Mouse (Mus musculus): Measurements from ENCODE around the gene Igll1.
"Not testable (repeated sequence)": the region's sequence is repeated elsewhere in the genome, so short reads cannot be mapped to it uniquely, and the experiment has no call there.

The Igll1 gene

DNA sequence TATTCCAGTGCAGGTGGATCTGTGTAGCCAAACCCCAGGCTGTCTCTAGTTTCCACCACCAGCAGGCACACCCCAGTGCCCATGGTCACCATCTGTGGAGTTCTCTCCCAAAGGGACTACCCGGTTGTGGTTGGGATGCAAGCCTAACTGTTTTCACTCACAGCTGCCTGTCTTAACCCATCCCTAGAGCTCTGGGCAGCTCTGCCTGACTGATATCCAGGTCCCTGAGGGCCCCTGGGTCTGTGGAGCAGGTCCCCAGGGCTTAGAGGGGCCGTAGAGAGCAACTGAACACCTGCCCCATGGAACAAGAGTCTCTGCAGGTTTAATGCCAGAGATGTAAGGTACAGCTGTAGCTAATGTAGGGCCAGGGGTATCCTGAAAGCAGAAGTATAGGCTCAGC is at the start of gene Igll1:
Igll1 (minus strand) TSS at position 8 of the 400 bp plus-strand sequence.
- no peak for DNase-seq

GRCm38 (mm10) chr16:16913440-16913839 is 49.7 kb upstream of the Igll1 start:
- DNase-seq = no peak

DNA sequence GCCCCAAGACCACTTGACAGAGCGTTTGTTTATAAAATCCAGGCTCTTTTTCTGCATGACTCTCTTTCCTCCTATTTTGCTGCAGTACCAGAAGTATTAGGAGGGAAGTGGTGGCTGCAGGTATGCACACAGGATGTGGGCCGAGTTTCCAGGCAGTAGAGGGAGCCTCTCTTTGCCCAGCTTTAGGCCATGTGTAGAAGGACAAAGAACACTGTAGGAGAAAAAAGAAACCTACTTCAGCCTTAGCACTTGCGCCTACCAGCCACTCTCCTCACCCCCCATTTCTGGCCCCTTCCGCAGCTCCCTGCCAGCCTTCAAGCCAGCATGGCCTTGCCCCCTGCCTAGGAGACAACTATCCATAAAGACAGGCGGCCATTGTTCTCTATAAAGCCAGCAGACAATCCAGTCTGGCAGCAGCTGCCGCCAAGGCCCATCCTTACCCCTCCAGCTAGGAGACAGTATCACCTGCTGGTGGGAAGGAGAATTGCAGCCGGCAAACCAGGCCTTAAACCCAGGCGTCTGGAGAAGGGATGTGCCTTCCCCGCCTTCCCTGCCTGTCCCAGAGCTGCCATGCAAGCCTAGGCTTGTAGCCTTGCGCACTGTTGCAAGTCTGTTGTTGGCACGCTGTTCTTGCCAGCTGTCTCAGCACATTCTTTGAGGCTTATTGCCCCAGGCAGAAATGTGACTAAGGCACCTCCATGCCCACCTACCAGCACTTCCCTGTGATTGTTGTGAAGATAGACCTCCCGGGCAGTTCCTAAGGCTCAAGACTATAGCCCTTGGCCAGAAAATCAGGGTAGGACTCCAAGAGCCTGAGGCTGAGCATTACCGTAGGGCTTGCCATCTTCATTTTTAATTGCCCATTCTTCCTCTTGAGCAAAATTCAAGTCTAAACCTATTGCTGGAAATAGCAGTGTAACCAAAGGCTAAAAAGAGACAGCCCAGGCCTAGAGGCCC is 48.1 kb upstream of the Igll1 start:
- DNase-seq = peak; percentile 84 to 88

- peak; percentile 85 to 93 for DNase-seq
These were observed 44.0 kb upstream of the Igll1 start for GRCm38 (mm10) chr16:16907799-16908198.

DNA sequence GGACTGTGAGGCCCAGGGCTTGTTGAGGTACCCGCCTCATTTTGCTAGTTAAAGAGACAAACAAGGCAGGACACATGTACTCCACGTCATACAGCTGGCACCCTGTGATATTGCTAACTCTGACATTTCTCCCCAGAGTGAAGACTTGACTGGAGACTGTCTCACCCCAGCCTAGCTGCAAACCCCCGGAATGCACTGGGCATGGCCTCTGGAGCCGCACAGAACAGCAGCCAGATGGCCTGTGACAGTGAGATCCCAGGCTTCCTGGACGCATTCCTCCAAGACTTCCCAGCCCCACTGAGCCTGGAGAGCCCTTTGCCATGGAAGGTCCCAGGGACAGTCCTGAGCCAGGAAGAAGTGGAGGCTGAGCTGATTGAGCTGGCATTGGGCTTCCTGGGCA is 39.4 kb upstream of the Igll1 start:
- peak; percentile 27 to 56 for DNase-seq

DNA sequence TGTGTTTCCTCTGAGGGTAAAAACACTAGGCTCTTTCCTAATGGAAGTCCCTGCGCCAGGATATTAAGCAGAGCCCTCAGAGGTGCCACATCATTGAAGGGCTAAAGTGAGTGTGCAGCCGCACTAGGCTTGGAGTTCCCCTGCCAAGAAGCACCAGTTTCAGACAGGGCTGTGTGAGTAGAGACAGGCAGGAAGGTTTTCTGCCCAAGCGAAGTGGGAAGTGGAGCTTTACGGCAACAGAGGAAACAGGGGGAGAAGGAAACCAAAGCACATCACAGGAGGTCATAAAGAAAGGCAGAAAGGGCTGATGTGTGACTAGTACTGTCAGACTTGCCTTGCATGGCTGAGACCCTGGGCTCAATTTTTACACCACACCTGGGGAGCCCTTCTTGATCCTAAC is 38.5 kb upstream of the Igll1 start:
- no peak for DNase-seq

- peak in 1 of 2 experiments; percentile 23 for DNase-seq
These were observed 33.3 kb upstream of the Igll1 start for GRCm38 (mm10) chr16:16897056-16897584.

- peak; percentile 96 to 98 for DNase-seq
These were observed 32.7 kb upstream of the Igll1 start, which contains the start of gene Ppm1f for GRCm38 (mm10) chr16:16896382-16897055. Gene Ppm1f (plus strand): TSS chr16:16896469.

- DNase-seq = no peak
These were observed 32.2 kb upstream of the Igll1 start for GRCm38 (mm10) chr16:16896015-16896381.

DNA sequence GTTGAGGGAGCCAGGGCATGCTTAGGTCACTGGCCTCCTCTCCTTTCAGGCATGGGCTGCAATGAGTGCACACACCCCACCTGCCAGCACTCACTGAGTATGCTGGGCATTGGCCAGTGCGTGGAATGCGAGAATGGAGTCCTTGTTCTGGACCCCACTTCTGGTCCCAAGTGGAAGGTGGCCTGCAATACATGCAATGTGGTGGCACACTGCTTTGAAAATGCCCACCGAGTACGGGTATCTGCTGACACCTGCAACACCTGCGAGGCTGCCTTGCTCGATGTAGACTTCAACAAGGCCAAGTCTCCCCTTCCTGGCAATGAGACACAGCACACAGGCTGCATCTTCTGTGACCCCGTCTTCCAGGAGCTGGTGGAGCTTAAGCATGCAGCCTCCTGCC is 28.6 kb upstream of the Igll1 start:
- no peak for DNase-seq

- DNase-seq = no peak
These were observed 24.6 kb upstream of the Igll1 start for GRCm38 (mm10) chr16:16888341-16888740.

GRCm38 (mm10) chr16:16879025-16879424 is 15.2 kb upstream of the Igll1 start:
- no peak for DNase-seq

GRCm38 (mm10) chr16:16870617-16871331 is 7.0 kb upstream of the Igll1 start, which contains the start of the genes Top3b and Vpreb1:
Gene Top3b (plus strand): TSS chr16:16870736.
Gene Vpreb1 (minus strand): TSS chr16:16870843.
- peak; percentile 94 to 96 for DNase-seq

- DNase-seq = no peak
These were observed 6.4 kb upstream of the Igll1 start for GRCm38 (mm10) chr16:16870241-16870616.

DNA sequence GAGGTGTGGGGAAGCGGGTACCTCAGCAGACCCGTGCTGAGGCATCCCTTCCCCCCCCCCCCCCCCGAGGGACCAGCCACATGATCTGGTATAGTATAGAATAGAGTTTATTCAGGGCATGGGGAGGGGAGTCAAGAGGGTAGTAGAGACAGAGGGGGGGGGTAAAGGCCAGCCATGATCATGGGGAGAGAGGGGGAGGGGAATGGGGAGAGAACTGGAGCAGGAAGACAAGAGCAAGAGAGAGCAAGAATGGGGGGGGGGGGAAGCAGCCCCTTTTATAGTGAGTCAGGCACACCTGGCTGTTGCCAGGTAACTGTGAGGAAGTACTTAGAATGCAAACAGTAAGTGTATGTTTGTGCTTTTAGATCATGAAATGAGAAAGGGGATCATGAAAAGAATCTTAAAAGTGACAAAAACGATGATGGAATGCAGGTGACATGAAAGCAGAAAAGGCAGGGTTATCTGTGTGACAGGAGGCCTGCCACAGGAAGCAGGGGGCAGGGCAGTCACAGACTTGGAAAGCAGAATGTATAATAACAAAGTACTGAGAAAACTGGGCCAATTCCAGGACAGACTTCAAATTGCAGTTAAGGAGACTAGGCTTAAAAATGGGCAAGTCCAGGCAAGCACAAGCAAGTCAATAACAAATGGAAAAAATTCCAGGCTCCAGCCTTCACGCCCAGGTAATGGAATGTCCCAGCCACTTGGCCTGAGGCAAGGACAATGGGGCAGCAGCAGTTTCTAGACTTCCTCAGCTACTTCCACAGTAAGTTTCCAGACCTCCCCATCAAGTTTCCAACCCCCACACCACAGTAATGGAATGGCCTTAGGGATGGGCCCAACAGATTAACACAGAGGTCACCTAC is 2.1 kb upstream of the Igll1 start:
- peak; percentile 58 to 77 for DNase-seq

GRCm38 (mm10) chr16:16865217-16865616 is 1.4 kb upstream of the Igll1 start:
- no peak for DNase-seq

DNA sequence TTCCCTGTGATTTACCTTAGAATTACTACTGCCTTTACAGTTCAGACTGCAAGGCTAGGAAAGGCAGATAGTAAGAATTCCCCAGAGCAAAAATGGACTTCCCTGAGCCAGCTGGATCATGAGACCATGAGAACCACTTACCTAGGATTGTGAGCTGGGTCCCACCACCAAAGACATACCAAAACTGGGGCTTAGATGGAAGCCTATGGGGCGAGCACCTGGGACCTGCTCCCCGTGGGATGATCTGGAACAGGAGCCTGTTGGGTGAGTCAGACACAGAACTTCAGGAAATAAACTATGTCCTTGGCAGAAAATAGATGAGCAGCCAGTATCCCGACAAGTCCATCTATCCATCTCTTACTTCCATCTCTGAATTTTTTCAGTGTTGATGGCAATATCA is 1.5 kb downstream of the Igll1 start:
- no peak for DNase-seq

- no peak for DNase-seq
These were observed 6.9 kb downstream of the Igll1 start for GRCm38 (mm10) chr16:16856731-16857476.

- not testable (repeated sequence) for DNase-seq
These were observed 7.7 kb downstream of the Igll1 start for GRCm38 (mm10) chr16:16856054-16856453.

DNA sequence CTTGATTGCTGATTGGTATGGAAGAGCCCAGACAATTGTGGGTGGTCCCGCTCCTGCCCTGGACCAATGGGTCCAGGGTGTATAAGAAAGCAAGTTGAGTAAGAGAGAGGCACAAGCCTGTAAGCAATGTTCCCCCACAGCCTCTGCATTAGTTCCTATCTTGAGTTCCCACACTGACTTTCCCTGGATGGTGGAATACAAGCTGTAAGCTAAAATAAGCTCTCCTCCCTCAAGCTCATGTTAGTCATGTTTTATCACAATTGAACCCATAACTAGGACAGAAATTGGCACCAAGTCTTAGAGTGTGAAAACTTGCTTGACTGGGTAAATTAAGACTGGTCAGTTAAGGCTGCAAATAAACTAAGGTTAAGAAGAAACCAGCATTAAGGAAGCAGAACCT is 8.2 kb downstream of the Igll1 start:
- DNase-seq = no peak

DNA sequence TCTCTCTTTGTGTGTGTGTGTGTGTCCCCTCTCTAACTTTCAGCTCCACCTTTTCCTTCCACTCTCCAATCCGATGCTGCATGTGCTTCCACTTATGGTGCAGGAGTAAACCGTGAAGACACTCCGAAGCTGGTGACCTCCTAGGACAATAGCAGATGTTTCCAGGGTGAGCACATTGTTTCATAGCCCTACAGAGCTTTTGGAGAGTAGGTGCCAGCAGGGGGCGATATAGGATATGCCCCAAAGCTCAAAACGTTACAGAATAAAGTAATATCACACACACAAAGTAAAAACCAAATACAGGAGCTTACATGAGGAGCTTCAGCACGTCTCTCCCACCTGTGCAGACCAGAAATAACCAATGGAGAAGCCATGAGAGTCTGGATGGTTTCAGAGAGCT is 8.9 kb downstream of the Igll1 start:
- peak; percentile 38 to 77 for DNase-seq

All from lung, postnatal 4 days (tissue).